ENCODE assay signal across 27 mouse cellular contexts in the genomic region with DNA sequence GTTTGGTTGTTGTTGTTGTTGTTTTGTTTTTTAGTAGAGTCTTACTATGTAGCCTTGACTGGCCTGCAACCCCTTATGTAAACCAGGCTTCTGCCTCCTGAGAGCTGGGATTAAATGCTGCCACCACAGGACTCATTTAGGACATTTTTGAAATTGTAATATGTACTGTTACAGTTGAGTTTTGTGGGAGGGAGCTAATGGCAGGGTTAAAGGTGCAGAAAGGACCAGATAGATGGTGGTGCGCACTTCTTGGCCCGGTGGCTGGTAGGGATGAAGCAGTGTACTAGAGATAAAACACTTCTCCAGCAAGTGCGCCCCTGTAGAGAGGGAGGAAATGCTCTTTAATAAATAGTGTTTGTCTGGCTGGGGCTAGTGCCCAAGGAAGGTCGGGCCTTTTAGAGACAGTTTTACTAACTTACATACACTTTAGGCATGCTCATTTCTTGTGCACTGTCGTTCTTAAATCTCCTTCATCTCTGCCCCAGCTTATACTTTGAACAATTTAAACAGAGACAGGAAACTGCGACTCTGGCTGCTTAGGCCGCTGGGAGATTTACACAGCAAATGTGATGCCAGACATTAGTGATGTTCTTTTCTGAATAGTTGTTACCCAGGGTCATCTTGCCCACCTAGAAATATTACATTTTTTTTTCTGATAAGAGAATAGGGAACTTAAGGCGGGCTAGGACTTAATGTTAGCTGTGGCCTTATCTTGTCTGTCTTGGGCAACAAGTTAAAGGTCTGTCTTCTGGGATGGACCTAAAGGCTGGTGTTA. TPM values are rescaled to one million over a fixed set of nuclear protein-coding genes. Genes with fewer than 3 reads are reported as not detected.
A peak's percentile ranks its signal among the peaks of the same experiment; 100 is the strongest.
DNase-seq lines count a peak whose midpoint lies in the region; ATAC-seq and TF ChIP-seq lines count a peak whose summit lies in the region.
"Had no signal": no experiment of that assay in that cellular context is flagged by ENCODE, and none has a peak within 500 bp of the region (broad histone marks: within the 10 kb centered on the region; RNA-seq: fewer than 3 reads in every experiment).

No protein-coding gene starts in this region.

- 43% methylated on average over 8 of the region's 8 CpGs for WGBS in liver, embryonic 11.5 days
- 33% methylated on average over 8 of the region's 8 CpGs for WGBS in liver, embryonic 12.5 days (ENCODE audit: insufficient replicate concordance)
- 45% methylated on average over 8 of the region's 8 CpGs for WGBS in liver, postnatal 0 days (ENCODE audit: insufficient replicate concordance)

- no peak for DNase-seq in liver, embryonic 11.5 days (ENCODE audit: low spot score)
- DNase-seq in liver = no peak
- DNase-seq in MEL (ENCODE audit: low read depth, low spot score) = peak; percentile 84
- no peak for DNase-seq in liver, postnatal 0 days
- DNase-seq in frontal cortex, postnatal 25 days (ENCODE audit: low spot score in 2 of 2) = no peak
- no peak for DNase-seq in left cerebral cortex, adult 9 months (ENCODE audit: low spot score in 2 of 2)
- DNase-seq: adrenal gland, adult 2 months; cerebellum, adult 11 months; cerebellum, adult 9-11 months; embryo, embryonic 11 days; gastrocnemius, adult 2 months; heart, postnatal 14 days; kidney, adult 9 months; kidney, postnatal 10 days; lung, adult 18-20 months; lung, postnatal 4 days; midbrain, embryonic 14.5 days; spleen, adult 18-20 months had no signal

- H3K4me2 ChIP-seq in liver, embryonic 11.5 days = no peak overlapping the region
- H3K4me2 ChIP-seq in liver, embryonic 12.5 days = no peak overlapping the region
- no peak overlapping the region for H3K4me2 ChIP-seq in liver, postnatal 0 days (ENCODE audit: low read depth, low read length)
- H3K4me2 ChIP-seq: embryonic facial prominence, embryonic 12.5 days; forebrain, embryonic 15.5 days; hindbrain, embryonic 13.5 days; limb, embryonic 12.5 days had no signal

- no peak for ATAC-seq in liver, embryonic 11.5 days (replicated peaks; ENCODE audit: low FRiP score)
- no peak for ATAC-seq in liver, embryonic 12.5 days
- ATAC-seq in liver, postnatal 0 days = no peak
- ATAC-seq in megakaryocyte progenitor cell, adult 5-6 weeks (replicated peaks; ENCODE audit: poor library complexity) = no peak
- ATAC-seq: forebrain, embryonic 15.5 days; intestine, postnatal 0 days; lung, postnatal 0 days had no signal

- H3K27ac ChIP-seq in liver, embryonic 11.5 days (ENCODE audit: low read depth, low read length) = peak overlapping the region; percentile 61
- peak overlapping the region; percentile 98 for H3K27ac ChIP-seq in MEL (ENCODE audit: control insufficient read depth, low read depth, low read length)
- peak overlapping the region; percentile 74 for H3K27ac ChIP-seq in liver, embryonic 12.5 days
- H3K27ac ChIP-seq in liver, postnatal 0 days (ENCODE audit: low read depth) = peak overlapping the region; percentile 19; the same call in 1 of the 2 replicates
- H3K27ac ChIP-seq: embryonic facial prominence, embryonic 12.5 days; forebrain, embryonic 15.5 days; gastrocnemius, adult 2 months; hindbrain, embryonic 13.5 days; limb, embryonic 12.5 days had no signal

- TF ChIP-seq EP300 in MEL (IDR thresholded peaks at IDR 0.05; ENCODE audit: low read depth in 1 of 2, low read length in 2 of 2) = no peak; a peak in 2 of 4 replicates
- no peak for TF ChIP-seq EP300 in liver, postnatal 0 days (IDR thresholded peaks at IDR 0.05; ENCODE audit: low read depth)

- H3K4me1 ChIP-seq in liver, embryonic 11.5 days (replicated peaks; ENCODE audit: control insufficient read depth, insufficient read depth, low read length) = peaks cover 39% of the 10 kb centered on the region
- peaks cover 8 to 35% of the 10 kb centered on the region in 2 experiments for H3K4me1 ChIP-seq in MEL (ENCODE audit: control insufficient read depth in 1 of 2, insufficient read depth in 2 of 2, low read length in 2 of 2)
- H3K4me1 ChIP-seq in liver, embryonic 12.5 days = peaks cover 61% of the 10 kb centered on the region
- H3K4me1 ChIP-seq in liver, postnatal 0 days (ENCODE audit: insufficient read depth) = peaks cover 25% of the 10 kb centered on the region

- TF ChIP-seq CTCF in MEL (IDR thresholded peaks at IDR 0.05 in 2 of 3, conservative IDR thresholded peaks at IDR 0.05 in 1 of 3; ENCODE audit: control insufficient read depth in 1 of 3, insufficient read depth in 1 of 3, low read depth in 2 of 3, low read length in 3 of 3, poor library complexity in 1 of 3, severe bottlenecking in 1 of 3) = no peak
- TF ChIP-seq CTCF in liver, postnatal 0 days (IDR thresholded peaks at IDR 0.05; ENCODE audit: low read depth) = no peak

- no peak overlapping the region for H3K9ac ChIP-seq in liver, embryonic 11.5 days (ENCODE audit: low read depth, low read length)
- peak overlapping the region; percentile 48 for H3K9ac ChIP-seq in MEL (ENCODE audit: control insufficient read depth, low read depth, low read length, poor library complexity, severe bottlenecking)
- H3K9ac ChIP-seq in liver, embryonic 12.5 days = no peak overlapping the region
- no peak overlapping the region for H3K9ac ChIP-seq in liver, postnatal 0 days (replicated peaks)
- H3K9ac ChIP-seq: embryonic facial prominence, embryonic 12.5 days; forebrain, embryonic 15.5 days; hindbrain, embryonic 13.5 days; limb, embryonic 12.5 days had no signal

- H3K79me2 ChIP-seq in MEL (ENCODE audit: control insufficient read depth, insufficient read depth, low read length, poor library complexity) = peaks cover 9% of the 10 kb centered on the region

- 0 out of 4 replicates have a peak, but pooled peaks of 1 of the 2 experiments have one; percentile 6 for TF ChIP-seq POLR2A in MEL (IDR thresholded peaks at IDR 0.05; ENCODE audit: control insufficient read depth in 1 of 2, insufficient read depth in 1 of 2, low read depth in 1 of 2, low read length in 2 of 2, poor library complexity in 1 of 2)

- no peaks in the 10 kb centered on the region for H3K9me3 ChIP-seq in liver, embryonic 11.5 days (ENCODE audit: control insufficient read depth, low read length)
- no peaks in the 10 kb centered on the region for H3K9me3 ChIP-seq in MEL (replicated peaks; ENCODE audit: insufficient read depth, low read length)
- no peaks in the 10 kb centered on the region for H3K9me3 ChIP-seq in liver, embryonic 12.5 days (replicated peaks)
- H3K9me3 ChIP-seq in liver, postnatal 0 days (ENCODE audit: low read length) = no peaks in the 10 kb centered on the region
- H3K9me3 ChIP-seq: embryonic facial prominence, embryonic 12.5 days; forebrain, embryonic 15.5 days; hindbrain, embryonic 13.5 days; limb, embryonic 12.5 days had no signal

- H3K4me3 ChIP-seq in liver, embryonic 11.5 days (ENCODE audit: low read depth, low read length) = no peak overlapping the region
- peak overlapping the region; percentile 24 to 54 for H3K4me3 ChIP-seq in MEL (ENCODE audit: control insufficient read depth in 1 of 2, insufficient read depth in 1 of 2, low read depth in 2 of 2, low read length in 2 of 2)
- H3K4me3 ChIP-seq in liver, embryonic 12.5 days = no peak overlapping the region
- no peak overlapping the region for H3K4me3 ChIP-seq in liver, postnatal 0 days (ENCODE audit: low read depth, low read length)
- H3K4me3 ChIP-seq: embryonic facial prominence, embryonic 12.5 days; forebrain, embryonic 15.5 days; gastrocnemius, adult 2 months; hindbrain, embryonic 13.5 days; limb, embryonic 12.5 days had no signal

- no peak for TF ChIP-seq RAD21 in MEL (IDR thresholded peaks at IDR 0.05; ENCODE audit: low read depth, low read length)

- H3K36me3 ChIP-seq in liver, embryonic 11.5 days (ENCODE audit: control insufficient read depth, insufficient read depth, low read length) = no peaks in the 10 kb centered on the region
- peaks cover 0 to 28% of the 10 kb centered on the region in 2 experiments; a peak in 2 of 4 replicates for H3K36me3 ChIP-seq in MEL (ENCODE audit: control insufficient read depth in 1 of 2, insufficient read depth in 2 of 2, low read length in 2 of 2)
- no peaks in the 10 kb centered on the region for H3K36me3 ChIP-seq in liver, embryonic 12.5 days
- H3K36me3 ChIP-seq in liver, postnatal 0 days (replicated peaks; ENCODE audit: insufficient read depth, low read length) = no peaks in the 10 kb centered on the region
- H3K36me3 ChIP-seq: embryonic facial prominence, embryonic 12.5 days; forebrain, embryonic 15.5 days; hindbrain, embryonic 13.5 days; limb, embryonic 12.5 days had no signal

- H3K27me3 ChIP-seq in liver, embryonic 11.5 days (replicated peaks; ENCODE audit: control insufficient read depth, insufficient read depth, low read length) = no peaks in the 10 kb centered on the region
- H3K27me3 ChIP-seq in MEL (ENCODE audit: control insufficient read depth in 1 of 2, insufficient read depth in 2 of 2, low read length in 2 of 2) = no peaks in the 10 kb centered on the region
- no peaks in the 10 kb centered on the region for H3K27me3 ChIP-seq in liver, embryonic 12.5 days (replicated peaks)
- H3K27me3 ChIP-seq in liver, postnatal 0 days (ENCODE audit: insufficient read depth, low read length) = no peaks in the 10 kb centered on the region

RNA-seq across cellular contexts. Expression of gene Zc3hav1, which starts 4.0 kb away (rescaled TPM):
- polyA plus RNA-seq in liver, embryonic 11.5 days (2014; fragmentation: Nextera tagmentation; extraction: Ambion mirVana) = 28.4 and 31.3 TPM in 2 replicates
- 66.6 and 88.1 TPM in 2 replicates for total RNA-seq in MEL (2012; rRNA removed)
- polyA plus RNA-seq in MEL (2012; ENCODE audit: insufficient read depth in 1 of 2, insufficient read length in 2 of 2, low read depth in 1 of 2, low replicate concordance in 2 of 2, missing spikeins in 1 of 2) = 10 to 100 TPM; 68.3 to 71.0 TPM
- polyA plus RNA-seq in liver, embryonic 12.5 days (2016; fragmentation: Nextera tagmentation; extraction: Ambion mirVana) = 29.6 and 30.6 TPM in 2 replicates
- polyA plus RNA-seq in liver, postnatal 0 days (2015; fragmentation: Nextera tagmentation; extraction: Ambion mirVana) = 14.7 and 16.6 TPM in 2 replicates
- total RNA-seq in megakaryocyte progenitor cell, adult 5-6 weeks (2015) = 62.1 and 65.3 TPM in 2 replicates
- 47.0 and 54.7 TPM in 2 replicates for total RNA-seq in megakaryocyte progenitor cell, adult 5-6 weeks (2017)

RNA-seq across cellular contexts. Expression of gene Ttc26, which starts 22.8 kb away (rescaled TPM):
- 3.3 and 3.8 TPM in 2 replicates for polyA plus RNA-seq in liver, embryonic 11.5 days (2014; fragmentation: Nextera tagmentation; extraction: Ambion mirVana)
- total RNA-seq in MEL (2012; rRNA removed) = 1.3 and 1.4 TPM in 2 replicates
- polyA plus RNA-seq in MEL (2012; ENCODE audit: insufficient read depth in 1 of 2, insufficient read length in 2 of 2, low read depth in 1 of 2, low replicate concordance in 2 of 2, missing spikeins in 1 of 2) = 1 to 10 TPM in 1 of 2 experiments, not detected in 1; 2.1 TPM
- 1.5 and 1.6 TPM in 2 replicates for polyA plus RNA-seq in liver, embryonic 12.5 days (2016; fragmentation: Nextera tagmentation; extraction: Ambion mirVana)
- 0.11 and 0.16 TPM in 2 replicates for polyA plus RNA-seq in liver, postnatal 0 days (2015; fragmentation: Nextera tagmentation; extraction: Ambion mirVana)
- 0.51 and 1.2 TPM in 2 replicates for total RNA-seq in megakaryocyte progenitor cell, adult 5-6 weeks (2015)
- total RNA-seq in megakaryocyte progenitor cell, adult 5-6 weeks (2017) = 2.5 TPM in 2 replicates
- total RNA-seq: neutrophil, adult 5-6 weeks had no signal

RNA-seq across cellular contexts. Expression of gene Zc3hav1l, which starts 59.4 kb away (rescaled TPM):
- 8.3 and 8.9 TPM in 2 replicates for polyA plus RNA-seq in liver, embryonic 11.5 days (2014; fragmentation: Nextera tagmentation; extraction: Ambion mirVana)
- 1.8 and 2.0 TPM in 2 replicates for total RNA-seq in MEL (2012; rRNA removed)
- polyA plus RNA-seq in MEL (2012; ENCODE audit: insufficient read depth in 1 of 2, insufficient read length in 2 of 2, low read depth in 1 of 2, low replicate concordance in 2 of 2, missing spikeins in 1 of 2) = 1 to 10 TPM in 1 of 2 experiments, not detected in 1; 5.8 TPM
- polyA plus RNA-seq in liver, embryonic 12.5 days (2016; fragmentation: Nextera tagmentation; extraction: Ambion mirVana) = 3.9 and 4.0 TPM in 2 replicates
- 0.59 and 0.61 TPM in 2 replicates for polyA plus RNA-seq in liver, postnatal 0 days (2015; fragmentation: Nextera tagmentation; extraction: Ambion mirVana)
- 11.5 and 11.6 TPM in 2 replicates for total RNA-seq in megakaryocyte progenitor cell, adult 5-6 weeks (2015)
- total RNA-seq in megakaryocyte progenitor cell, adult 5-6 weeks (2017) = 4.4 and 4.9 TPM in 2 replicates

Comparison
In these comparisons a context has a peak if more than half of its experiments do, and no peak if none do; other contexts are left out.
1. H3K27ac ChIP-seq: peak in every context shown above with its lines; median percentile 98 in MEL; 74 in liver, embryonic 12.5 days; 61 in liver, embryonic 11.5 days; 19 in liver, postnatal 0 days.
2. H3K4me3 ChIP-seq: peak in MEL (2 of 2); none in liver, embryonic 11.5 days (single experiment), liver, embryonic 12.5 days (single experiment) and liver, postnatal 0 days (single experiment).